Mouse (Mus musculus) left cerebral cortex, postnatal 36 days (tissue): ENCODE measurements around the gene Bphl. TPM values are rescaled to one million over a fixed set of nuclear protein-coding genes. Genes with fewer than 3 reads are reported as not detected.
"Not testable (repeated sequence)": the region's sequence is repeated elsewhere in the genome, so short reads cannot be mapped to it uniquely, and the experiment has no call there.

ENCODE experiments used
- DNase-seq, 2 experiments: peaks; one replicate each; pipeline ENCODE4 v3.0.0; 2021 to 2022; ENCODE audit warnings: low spot score in 2 of 2, mixed read lengths in 1 of 2
- intact Hi-C: fragments of 180-260 bp; cut with DNase I; formaldehyde crosslinking; loops from one replicate; pipeline ENCODE4 v1.15.1; 2025
- total RNA-seq, 2 experiments: library from RNA; stranded (reverse); gene quantifications; 2 replicates each; pipeline ENCODE4 v1.2.3; 2021

Bphl gene
- total RNA-seq, 2 experiments from 2014 or later = 39.7 to 40.5 TPM

DNA sequence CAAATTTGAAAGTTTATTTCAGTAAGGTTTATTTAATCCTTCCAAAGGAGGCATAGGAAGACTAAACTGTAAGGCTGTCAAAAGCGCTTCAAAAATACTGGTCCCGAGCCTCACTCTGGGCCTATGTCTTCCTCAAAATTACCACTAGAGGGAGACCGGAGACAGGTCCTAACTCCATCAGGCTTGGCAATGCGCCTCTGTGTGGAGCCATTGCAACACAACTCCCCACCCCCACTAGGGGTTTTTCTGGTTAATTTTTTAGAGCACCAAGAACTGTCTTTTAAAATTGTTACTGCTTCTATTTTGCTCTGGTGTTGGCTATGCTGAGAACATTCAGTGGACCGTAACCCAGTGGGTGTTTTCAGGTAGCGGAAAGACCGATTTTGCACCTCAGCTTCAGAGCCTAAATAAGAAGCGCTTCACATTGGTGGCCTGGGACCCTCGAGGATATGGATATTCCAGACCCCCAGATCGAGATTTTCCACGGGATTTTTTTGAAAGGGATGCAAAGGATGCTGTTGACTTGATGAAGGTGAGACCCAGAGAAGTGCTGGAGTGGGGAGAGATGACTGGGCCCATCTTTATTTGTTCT, 9.1 kb downstream of the Bphl start:
- peak; percentile 69 to 72 for DNase-seq
- intact Hi-C loops = loop anchor here (1.0 to 5.0 kb wide), 3 partner anchors 41 to 591 kb away; no protein-coding TSS in a partner anchor

DNA sequence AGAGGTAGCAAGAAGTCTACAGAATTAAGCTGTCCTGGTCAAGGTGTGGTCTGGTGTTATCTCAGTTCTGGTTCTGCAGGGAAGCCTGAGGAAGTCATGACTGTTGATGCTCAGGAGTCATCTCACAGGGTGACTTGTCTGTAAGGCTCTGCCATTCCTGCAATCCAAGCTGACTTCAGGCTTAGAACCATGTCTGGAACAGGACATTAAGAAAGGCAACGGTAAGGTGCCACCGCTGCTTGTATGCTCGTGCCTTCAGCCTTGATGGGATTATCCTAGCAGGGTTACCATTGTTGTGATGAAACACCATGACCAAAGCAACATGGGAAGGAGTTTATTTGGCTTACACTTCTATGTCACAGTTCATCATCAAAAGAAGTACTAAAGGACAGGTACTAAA, 10.1 kb downstream of the Bphl start:
- intact Hi-C loops = loop anchor here (5.0 kb wide), 2 partner anchors 40 to 590 kb away; no protein-coding TSS in a partner anchor
- no peak for DNase-seq

DNA sequence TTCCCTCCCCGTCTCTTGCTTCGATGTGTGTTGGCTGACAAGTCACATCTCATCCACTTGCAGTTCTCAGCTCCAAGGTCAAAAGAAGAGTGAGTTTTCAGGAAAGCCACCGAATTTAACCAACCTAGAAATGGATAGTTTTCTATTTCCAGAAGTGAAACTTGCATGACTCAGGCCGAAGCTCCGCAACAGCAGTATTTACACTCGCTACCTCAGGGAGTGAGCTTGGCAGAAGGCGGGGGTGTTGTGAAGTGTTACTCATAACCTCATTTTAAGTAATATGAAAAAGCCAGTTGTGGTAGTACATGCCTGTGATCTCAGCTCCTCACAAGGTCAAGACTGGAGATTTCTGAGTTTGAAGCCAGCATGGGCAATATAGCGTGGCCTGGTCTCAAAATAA, 13.1 kb downstream of the Bphl start:
- peak; percentile 34 to 51 for DNase-seq
- intact Hi-C loops = no loop called here

DNA sequence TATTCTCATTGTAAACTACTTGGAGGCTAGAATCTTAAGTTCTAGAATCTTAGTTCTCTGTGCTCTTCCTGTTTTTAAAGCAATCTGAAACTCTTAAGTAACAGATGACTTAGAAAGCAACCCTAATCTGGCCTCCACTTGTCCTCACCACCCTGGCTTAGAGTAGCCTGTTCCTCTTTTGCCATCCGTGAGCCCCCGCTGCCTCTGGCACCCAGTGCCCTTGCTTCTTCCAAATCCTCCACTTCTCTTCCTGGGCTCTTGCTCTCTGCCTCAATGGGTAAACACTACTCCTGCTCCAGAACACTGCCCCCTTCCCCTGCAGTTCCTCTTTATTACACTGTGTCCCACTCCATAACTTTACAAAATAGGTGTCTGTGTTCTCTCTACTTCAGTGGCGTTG, 14.3 kb downstream of the Bphl start:
- intact Hi-C loops = no loop called here

DNA sequence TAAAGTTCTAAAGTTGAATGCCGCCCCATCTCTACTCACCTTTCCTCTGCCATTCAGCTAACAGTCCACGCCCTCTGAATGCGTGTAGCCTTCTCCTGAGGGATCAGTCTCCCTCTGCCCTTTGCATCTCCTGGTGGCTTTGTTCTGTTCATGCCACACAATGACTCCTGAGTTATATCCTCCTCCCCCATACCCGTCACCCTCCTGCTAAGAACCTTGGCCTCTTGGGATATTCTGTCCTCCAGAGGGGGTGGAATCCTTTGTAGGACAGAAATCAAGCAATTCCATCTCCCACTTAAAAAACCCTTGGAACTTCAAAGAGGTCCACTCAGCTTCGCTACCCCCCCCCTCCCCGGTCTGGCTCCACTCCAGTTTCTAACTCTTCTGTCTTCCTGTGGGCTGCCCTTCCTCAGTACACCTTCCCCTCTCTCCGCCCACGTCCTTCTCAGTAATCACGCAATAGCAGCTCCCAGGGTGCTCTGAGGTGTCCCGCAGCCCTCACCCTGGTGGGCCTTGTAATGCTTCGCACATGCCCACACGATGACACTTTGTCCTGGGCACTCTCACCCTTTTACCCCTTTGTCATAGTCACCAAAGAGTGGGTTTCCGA, 16.4 kb downstream of the Bphl start:
- DNase-seq = no peak
- intact Hi-C loops = no loop called here

More for the DNA sequence above, 14.3 kb downstream of the Bphl start:
- DNase-seq = no peak

DNA sequence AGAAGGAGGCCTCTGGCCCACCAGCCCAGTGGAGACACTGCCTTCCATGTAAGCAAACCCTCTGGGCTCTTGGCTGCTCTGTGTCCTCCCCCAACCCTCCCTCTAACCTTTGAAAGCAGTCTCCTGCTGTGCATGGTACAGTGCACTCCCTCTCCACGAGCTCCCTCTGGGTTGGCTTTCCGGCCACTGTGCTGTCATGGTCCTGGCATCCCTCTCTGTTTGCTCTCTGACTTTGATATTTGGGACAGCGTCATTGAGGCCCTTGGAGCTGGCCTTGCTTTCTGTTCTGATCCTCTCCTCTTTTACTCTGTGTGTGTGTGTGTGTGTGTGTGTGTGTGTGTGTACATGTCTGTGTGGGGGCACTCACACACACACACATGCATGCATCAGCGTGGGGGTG, 17.0 kb downstream of the Bphl start:
- DNase-seq = no peak
- intact Hi-C loops = no loop called here

DNA sequence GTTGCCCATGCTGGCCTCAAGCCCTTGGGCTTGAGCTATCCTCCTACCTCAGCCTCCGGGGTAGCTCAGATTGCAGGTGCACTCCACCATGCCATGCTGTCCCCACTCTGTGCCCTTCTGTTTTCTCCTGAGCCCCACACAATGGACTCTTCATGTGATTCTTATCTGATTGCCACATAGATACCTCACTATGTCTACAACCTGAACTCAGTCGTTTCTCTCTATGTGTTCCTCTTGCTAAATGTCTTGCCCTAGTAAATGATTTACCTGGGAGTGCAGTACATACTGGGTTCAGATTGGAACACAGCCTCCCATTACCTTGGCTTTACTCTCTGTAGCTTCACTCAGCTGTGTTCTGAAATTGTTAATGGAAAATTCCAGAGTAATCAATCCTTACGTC, 17.6 kb downstream of the Bphl start:
- intact Hi-C loops = no loop called here
- no peak for DNase-seq

DNA sequence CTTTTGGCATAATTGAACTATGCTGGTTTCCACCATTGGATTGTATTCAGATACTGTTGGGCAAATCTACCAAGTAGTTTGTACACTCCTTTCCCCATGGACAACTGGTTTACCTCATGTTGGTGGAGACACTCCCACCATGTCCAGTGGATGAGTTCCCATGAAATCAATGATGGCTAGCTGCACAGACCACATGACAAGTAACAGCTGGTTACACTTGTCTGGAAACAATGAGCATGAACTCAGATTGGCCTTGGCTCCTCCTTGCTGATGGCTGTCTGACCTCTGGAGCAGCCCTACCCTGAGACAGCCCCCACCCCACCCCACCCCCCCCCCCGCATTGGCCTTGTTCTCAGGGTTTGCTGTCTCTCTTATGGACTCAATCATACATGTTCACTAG, 19.9 kb downstream of the Bphl start:
- DNase-seq = no peak

DNA sequence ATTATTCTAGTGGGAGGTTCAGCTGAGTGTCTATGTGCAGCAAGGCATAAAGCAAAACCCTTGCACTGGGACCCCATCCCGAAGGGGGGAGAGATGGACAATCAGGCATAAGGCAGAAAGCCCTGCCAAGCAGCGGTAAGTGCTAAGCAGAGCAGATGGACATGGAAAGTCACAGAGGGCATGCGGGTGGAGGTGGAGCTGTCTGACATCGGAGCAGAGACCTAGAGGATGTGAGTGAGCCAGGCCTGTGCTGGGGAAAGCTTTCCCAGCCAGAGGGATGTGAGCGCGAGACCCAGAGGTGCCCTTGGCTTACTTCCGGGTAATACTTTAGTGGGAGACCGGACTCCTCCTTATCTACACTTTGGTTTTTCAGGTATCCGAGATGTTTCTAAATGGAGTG, 22.7 kb downstream of the Bphl start:
- intact Hi-C loops = no loop called here
- no peak for DNase-seq

More for the DNA sequence above, 19.9 kb downstream of the Bphl start:
- intact Hi-C loops = no loop called here

DNA sequence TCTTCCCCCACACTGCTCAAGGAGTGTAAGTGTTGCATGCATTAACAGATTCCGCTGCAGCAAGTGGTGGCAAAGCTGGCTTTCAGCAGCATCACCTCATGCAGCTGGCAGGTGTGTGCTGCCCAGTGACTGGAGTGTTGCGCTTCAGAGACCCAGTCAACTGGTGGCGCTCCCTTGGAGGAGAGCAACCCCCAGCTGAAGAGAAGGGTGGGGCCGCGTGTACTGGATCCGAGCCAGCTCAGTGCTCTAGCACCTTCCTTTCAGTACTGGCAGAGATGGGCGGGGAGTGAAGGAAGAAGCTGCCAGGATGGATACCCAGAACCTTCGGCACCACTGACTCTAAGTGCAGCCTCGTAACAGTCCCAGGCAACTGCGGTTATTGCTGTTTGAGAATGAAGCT, 25.1 kb downstream of the Bphl start:
- intact Hi-C loops = no loop called here
- DNase-seq = no peak

DNA sequence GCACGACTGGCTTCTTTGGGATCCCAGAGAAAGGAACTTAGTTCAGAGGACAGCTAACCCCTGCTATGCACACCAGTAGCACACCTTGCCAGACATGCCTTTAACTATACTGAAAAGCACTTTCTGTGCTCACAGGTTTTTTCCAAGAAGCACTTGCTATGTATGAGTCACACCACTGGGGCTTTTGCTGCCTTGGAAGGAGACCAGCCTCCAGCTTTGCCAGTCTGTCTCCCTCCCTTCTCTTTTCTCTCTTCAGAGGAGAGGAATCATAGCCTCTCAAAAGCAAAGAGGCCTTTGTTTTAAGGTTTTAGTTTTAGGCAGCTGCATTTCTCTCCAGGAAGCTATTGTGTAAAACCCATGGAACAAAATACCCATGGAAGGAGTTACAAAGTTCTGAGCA, 29.0 kb downstream of the Bphl start:
- intact Hi-C loops = no loop called here
- DNase-seq = peak; percentile 58 to 60

DNA sequence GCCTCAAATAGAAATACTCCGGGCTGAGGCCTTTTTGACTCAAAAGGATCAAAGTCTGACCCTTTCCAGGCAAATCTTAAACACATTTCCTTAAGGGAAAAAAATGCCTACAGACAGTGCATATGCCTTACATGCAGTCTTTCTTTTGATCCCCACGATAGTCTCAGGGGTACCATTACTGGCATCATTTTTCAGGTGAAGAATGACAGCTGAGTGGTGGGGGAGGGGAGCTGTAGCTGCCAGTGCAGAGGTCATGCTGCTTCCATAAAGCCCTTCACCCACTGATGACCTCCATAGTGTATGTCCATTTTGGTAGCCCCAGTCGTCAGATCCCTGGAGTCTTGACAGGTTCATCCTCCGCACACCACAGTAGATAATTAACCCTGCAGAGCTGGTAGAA, 32.9 kb downstream of the Bphl start:
- no peak for DNase-seq
- intact Hi-C loops = no loop called here

DNA sequence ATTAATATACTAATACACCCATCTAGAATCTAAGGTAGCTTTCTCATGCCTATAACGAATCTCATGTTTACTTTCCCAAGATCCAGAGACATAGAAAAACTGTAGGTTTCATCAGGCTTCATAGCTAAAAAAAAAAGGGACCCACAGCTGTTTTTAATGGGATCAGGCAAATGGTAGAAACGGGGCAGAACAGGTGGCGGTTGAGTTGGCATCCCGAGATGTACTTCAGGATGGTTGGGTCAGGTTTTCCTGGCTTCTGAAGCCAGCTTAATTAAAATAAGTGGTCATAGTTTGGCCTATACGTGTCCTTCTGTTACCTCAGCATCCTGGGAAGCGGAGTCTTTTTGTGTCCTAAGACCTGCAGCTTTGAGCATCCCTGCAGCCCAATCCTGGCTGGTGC, 34.4 kb downstream of the Bphl start:
- intact Hi-C loops = no loop called here
- no peak for DNase-seq

DNA sequence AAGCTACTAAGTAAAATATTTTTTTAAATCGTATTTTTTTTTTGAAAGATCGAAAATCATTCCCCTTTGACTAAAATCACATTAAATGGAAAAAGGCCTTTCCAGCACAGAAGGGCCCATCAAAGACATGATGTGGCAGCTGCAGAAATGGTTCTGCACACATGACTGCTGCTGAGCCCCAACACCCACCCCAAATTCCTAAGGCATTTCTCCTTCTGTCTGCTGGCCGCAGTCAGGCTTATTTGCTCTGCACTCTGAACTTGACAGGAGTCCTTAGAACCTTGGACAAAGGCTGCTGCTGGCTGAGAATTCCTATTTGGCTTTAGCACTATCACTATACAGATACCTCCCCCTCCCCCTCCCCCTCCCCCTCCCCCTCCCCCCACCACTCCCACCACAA, 35.5 kb downstream of the Bphl start:
- no peak for DNase-seq
- intact Hi-C loops = no loop called here

DNA sequence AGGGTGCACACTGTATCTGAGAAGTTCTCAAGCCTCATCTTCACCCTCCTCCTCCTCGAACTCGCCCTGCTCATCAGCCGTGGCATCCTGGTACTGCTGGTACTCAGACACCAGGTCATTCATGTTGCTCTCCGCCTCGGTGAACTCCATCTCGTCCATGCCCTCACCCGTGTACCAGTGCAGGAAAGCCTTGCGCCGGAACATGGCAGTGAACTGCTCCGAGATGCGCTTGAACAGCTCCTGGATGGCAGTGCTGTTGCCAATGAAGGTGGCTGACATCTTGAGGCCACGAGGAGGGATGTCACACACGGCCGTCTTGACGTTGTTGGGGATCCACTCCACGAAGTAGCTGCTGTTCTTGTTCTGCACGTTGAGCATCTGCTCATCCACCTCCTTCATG, 37.0 kb downstream of the Bphl start:
- intact Hi-C loops, DNase-seq: not testable (repeated sequence)

DNA sequence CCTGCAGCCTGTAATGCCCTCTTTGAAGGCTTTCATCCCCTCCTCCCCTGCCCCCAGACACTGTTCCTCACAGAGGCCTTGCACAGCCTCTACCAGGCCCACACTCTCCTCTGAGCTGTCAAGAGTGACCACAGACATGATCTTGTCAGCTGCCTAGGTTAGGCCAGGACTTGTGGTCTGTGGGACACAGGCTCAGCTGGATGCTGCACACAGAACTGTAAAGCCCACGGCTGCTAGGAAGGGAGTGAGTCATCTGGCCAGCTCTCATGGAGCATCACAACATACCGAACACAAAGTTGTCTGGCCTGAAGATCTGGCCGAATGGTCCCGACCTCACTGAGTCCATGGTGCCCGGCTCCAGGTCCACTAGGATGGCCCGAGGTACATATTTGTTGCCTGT, 38.5 kb downstream of the Bphl start:
- intact Hi-C loops = loop anchor here (1.0 to 2.0 kb wide), 2 partner anchors 55 to 78 kb away; partner anchors contain the start of gene Tubb2b
- DNase-seq = not testable (repeated sequence)

DNA sequence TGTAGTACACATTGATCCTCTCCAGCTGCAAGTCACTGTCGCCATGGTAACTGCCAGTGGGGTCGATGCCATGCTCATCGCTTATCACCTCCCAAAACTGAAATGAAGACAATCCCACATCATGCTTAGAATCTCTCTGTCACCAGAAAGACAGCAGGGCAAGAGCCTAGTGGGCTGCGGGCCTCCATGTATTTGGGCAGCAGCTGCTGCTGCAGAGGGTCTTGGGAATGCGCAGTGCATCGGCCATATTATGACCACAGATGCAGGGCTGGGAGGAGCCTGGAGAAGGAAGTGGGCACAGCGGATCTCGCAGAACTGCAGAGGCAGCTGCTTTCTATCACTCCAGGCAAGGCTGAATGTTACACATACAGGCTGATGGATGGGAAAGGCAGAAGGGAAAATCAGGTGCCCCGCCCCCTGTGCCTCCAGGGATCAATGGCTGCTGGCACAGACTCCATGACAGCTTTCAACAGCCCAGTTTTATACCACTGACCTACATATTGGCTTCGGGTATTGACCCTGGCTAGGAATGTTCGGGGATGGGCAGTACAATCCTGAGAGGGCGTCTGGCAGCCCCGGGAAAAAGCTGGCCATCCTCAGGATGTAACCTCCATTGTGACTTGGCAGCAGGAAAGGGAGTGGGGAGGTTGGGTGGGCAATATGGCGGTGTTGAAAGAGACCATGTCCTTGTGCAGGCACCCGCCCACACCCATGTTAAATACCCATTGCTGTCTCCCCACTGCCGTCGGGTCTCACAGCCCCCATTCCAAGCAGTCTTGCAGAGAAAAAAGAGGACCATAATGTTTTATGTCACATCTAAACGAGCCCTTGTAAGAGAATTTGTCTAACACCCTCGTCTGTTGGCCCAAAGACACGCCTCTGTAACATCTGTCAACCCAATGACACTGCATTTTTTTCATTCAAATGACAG, 39.4 kb downstream of the Bphl start:
- intact Hi-C loops = loop anchor here (1.0 to 2.0 kb wide), 2 partner anchors 54 to 77 kb away; partner anchors contain the start of gene Tubb2b
- DNase-seq = peak; percentile 50 to 65

DNA sequence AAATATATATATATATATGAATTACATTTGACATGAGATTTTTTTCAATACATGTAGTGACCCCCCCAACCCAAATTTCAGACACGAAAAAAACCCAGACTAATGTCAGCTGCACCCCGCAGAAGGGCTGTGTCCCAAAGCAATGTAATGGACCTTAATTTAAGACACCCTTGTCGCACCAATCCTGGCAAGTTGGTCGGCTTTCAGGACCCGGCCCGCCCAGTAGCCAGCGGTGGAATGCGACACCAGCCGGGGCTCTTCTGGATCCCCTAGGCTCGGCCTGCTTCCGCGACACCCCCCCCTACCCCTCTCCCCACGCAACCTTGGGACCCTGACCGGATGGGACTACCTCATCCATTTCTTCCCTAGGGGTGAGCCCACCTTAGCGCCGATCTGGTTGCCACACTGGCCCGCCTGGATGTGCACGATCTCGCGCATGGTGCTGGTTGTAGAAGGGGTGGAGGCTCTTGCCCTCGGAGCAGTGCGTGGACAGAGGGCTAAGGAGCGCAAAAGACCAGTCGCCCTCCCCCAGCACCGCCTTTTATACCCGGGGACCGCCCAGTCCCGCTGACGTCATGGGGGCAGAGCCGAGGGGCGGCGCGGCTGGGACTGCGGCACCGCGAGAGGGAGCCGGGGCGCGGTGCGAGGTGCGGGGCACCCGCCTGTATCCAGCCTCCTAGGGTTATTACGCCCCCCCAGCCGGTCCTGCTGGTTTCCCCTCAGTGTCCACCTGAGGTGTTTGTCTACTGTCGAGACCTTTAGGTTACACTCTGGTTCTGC, 40.3 kb downstream of the Bphl start, which contains the start of gene Tubb2a:
Gene Tubb2a, minus strand, starts transcription at position 516 of the 780 bp plus-strand sequence.
- peak; percentile 91 to 92 for DNase-seq
- intact Hi-C loops = loop anchor here (2.0 kb wide), 2 partner anchors 53 to 73 kb away; partner anchors contain the start of gene Tubb2b

DNA sequence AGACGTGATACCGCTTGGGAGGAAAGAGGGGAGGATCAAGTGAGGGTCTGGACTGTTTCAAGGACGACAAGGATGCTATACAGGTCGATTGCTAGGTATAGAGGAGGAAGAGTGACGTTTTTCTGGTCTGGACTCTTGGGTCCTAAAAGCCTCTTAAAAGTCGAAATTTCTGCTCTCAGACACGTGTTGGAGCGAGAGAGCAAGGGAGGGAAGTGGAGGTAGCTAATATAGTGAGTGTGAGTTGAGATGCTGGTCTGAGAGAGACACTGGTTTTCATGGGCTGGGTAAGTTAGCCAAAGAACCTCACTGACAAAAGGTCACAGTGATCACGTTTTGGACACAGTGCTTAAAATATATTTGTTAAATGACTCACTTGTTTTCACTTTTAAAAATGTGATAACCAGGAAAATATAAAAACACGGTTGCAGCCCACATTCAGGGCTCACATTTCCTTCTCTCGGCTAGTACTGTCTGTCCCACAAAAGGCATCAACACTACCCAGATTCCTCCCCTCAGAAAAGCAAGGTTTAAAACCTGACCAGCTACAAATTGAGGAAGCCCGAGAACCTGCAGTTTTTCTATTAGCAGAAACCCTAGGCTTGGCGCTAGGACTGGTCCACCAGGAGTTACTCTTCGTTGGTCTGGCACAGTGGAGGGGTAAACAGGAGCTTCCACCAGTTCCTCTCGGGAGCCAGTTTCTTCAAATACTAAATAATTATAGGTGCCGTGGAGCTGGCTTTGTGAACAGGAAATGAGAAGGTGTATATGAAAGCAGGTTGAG, 41.3 kb downstream of the Bphl start:
- intact Hi-C loops = loop anchor here (2.0 kb wide), 1 partner anchor 72 kb away; no protein-coding TSS in a partner anchor
- no peak for DNase-seq
